Mouse (Mus musculus) olfactory bulb, adult 2 months (tissue): ENCODE measurements around the gene Arhgap28.

Source experiments
- CTCF ChIP-seq: fragments of 200-500 bp; IDR thresholded peaks from 2 replicates; pipeline ENCODE4 v1.5.1; 2012; ENCODE audit warnings: low read depth, mild to moderate bottlenecking, low read length, moderate library complexity; ENCODE audit not compliant: insufficient read depth
- POLR2A ChIP-seq: fragments of 200-500 bp; IDR thresholded peaks from 2 replicates; pipeline ENCODE4 v1.6.1; 2012; ENCODE audit warnings: mild to moderate bottlenecking, low read depth, low read length, moderate library complexity; ENCODE audit not compliant: insufficient read depth

DNA sequence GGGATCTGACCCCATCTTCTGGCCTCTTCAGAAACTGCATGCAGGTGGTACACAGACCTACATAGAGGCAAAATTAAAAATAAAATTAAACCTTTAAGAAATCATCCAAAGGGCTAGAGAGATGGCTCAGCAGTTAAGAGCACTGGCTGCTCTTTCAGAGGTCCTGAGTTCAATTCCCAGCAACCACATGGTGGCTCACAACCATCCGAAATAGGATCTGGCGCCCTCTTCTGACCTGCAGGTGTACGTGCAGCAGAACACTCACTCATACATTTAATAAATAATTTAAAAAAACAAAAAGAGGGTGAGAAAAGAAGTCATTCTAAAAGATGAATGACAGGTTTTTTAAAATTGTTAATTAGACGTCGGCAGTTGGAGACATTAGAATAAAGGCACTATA, 6.1 kb upstream of the Arhgap28 start:
- TF ChIP-seq CTCF (no peak), POLR2A (no peak)
